Mouse (Mus musculus) limb, embryonic 11.5 days (tissue): ENCODE results near the gene Mcu. TPM values are rescaled to one million over a fixed set of nuclear protein-coding genes. Genes with fewer than 3 reads are reported as not detected.

Source experiments
- ATAC-seq: fragments of 200-750 bp; cut with Nextera tagmentation; 2 replicates; pipeline ENCODE4 v1.8.0; 2017; ENCODE audit warnings: low read depth; ENCODE audit not compliant: insufficient number of reproducible peaks, low FRiP score, low TSS enrichment
- DNase-seq: peaks from one replicate; pipeline ENCODE4 v3.0.0-alpha.2; 2015; ENCODE audit warnings: low spot score
- H3K27ac ChIP-seq: fragments of 300-500 bp; sonication (generic); replicated peaks from 2 replicates; pipeline ENCODE4 v1.5.1; 2014; ENCODE audit warnings: low read depth, mild to moderate bottlenecking, low read length
- H3K27me3 ChIP-seq: fragments of 300-500 bp; sonication (generic); 2 replicates; pipeline ENCODE4 v1.6.1; 2014; ENCODE audit warnings: mild to moderate bottlenecking, low read length, mixed read lengths; ENCODE audit not compliant: control insufficient read depth, insufficient read depth
- H3K36me3 ChIP-seq: fragments of 300-500 bp; sonication (generic); 2 replicates; pipeline ENCODE4 v1.6.1; 2014; ENCODE audit warnings: mild to moderate bottlenecking, low read length, moderate library complexity, mixed read lengths; ENCODE audit not compliant: control insufficient read depth, insufficient read depth
- H3K4me1 ChIP-seq: fragments of 300-500 bp; sonication (generic); 2 replicates; pipeline ENCODE4 v1.6.1; 2014; ENCODE audit warnings: low read length, mixed read lengths; ENCODE audit not compliant: control insufficient read depth, insufficient read depth
- H3K4me2 ChIP-seq: fragments of 300-500 bp; sonication (generic); 2 replicates; pipeline ENCODE4 v1.6.1; 2014; ENCODE audit warnings: low read depth, mild to moderate bottlenecking, moderate library complexity; ENCODE audit not compliant: severe bottlenecking
- H3K4me3 ChIP-seq: fragments of 300-500 bp; sonication (generic); 2 replicates; pipeline ENCODE4 v1.5.1; 2014; ENCODE audit warnings: low read depth, low read length
- H3K9ac ChIP-seq: fragments of 300-500 bp; sonication (generic); 2 replicates; pipeline ENCODE4 v1.6.1; 2014; ENCODE audit warnings: mild to moderate bottlenecking, low read length
- H3K9me3 ChIP-seq: fragments of 300-500 bp; sonication (generic); 2 replicates; pipeline ENCODE4 v1.6.1; 2016; ENCODE audit warnings: low read length; ENCODE audit not compliant: control insufficient read depth
- WGBS: fragments of 180-500 bp; shearing (Covaris S2); extraction: QIAGEN DNeasy Blood & Tissue Kit; methylation state at CpG from one replicate; pipeline ENCODE4 v1.1.7; 2014; 5-methylcytosine and 5-hydroxymethylcytosine counted together
- polyA plus RNA-seq: library from polyadenylated mRNA; unstranded; fragments of >200 nt; fragmentation: Nextera tagmentation; extraction: Ambion mirVana; gene quantifications from 2 replicates; pipeline ENCODE4 v1.2.1, GENCODE M21; 2014

Mcu gene
- polyA plus RNA-seq, 1 experiment from 2014 or later, result 34.0 TPM

DNA sequence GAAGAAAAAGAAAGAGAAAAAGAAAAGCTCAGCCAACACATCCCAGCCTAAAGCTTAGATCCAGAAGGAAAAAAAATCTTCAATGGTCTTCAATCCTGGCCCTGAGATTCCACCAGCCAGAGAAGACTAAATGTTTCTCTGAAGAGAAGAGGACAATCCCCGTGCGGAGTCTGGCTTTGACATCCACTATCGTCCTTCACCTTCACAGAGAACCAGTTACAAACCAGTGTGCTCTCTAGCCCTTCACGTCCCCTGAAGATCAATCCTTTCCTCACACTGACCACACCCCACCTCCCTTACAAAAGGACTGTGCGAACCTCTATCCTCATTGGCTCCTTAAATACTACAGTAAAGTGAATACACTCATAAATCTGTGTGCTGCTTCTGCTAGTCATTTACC lies 56.4 kb downstream of the Mcu start:
- Histone ChIP-seq H3K9ac (no peak overlapping the region), H3K9me3 (no peaks in the 10 kb centered on the region), H3K27me3 (no peaks in the 10 kb centered on the region), H3K4me3 (no peak overlapping the region), H3K36me3 (no peaks in the 10 kb centered on the region), H3K27ac (no peak overlapping the region), H3K4me2 (no peak overlapping the region), H3K4me1 (peaks cover 11% of the 10 kb centered on the region)
- DNase-seq (no peak), ATAC-seq (no peak)
- WGBS, result 91% methylated on average over 5 of the region's 5 CpGs

DNA sequence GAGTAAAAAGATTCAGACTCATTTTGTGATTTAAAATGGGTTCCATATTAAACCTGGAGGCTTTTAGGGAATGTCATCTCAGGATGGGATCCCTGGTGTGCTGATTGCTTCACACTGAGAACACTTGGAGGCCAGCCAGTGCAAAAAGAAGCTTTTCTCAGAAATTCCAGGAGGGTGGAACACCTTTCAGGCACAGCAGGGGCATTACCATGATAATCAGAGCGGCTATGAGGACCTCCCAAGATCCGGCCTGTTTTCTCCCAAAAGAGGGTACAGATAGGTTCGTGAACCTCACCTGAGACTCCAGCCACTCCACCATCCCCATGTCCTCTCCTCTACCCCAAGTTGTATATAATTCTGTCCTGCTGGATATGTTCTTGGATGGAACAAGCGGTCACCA lies 57.9 kb downstream of the Mcu start:
- H3K27me3 ChIP-seq, result no peaks in the 10 kb centered on the region
- WGBS, result 86% methylated on average over 4 of the region's 4 CpGs
- no peak for ATAC-seq
- H3K4me2 ChIP-seq, result no peak overlapping the region
- 0 out of 2 replicates have a peak, but pooled peaks cover 3% of the 10 kb centered on the region for H3K4me1 ChIP-seq
- H3K9me3 ChIP-seq, result 0 out of 2 replicates have a peak, but pooled peaks cover 2% of the 10 kb centered on the region
- no peak overlapping the region for H3K4me3 ChIP-seq
- H3K36me3 ChIP-seq, result no peaks in the 10 kb centered on the region
- no peak overlapping the region for H3K27ac ChIP-seq
- no peak for DNase-seq
- H3K9ac ChIP-seq, result no peak overlapping the region

DNA sequence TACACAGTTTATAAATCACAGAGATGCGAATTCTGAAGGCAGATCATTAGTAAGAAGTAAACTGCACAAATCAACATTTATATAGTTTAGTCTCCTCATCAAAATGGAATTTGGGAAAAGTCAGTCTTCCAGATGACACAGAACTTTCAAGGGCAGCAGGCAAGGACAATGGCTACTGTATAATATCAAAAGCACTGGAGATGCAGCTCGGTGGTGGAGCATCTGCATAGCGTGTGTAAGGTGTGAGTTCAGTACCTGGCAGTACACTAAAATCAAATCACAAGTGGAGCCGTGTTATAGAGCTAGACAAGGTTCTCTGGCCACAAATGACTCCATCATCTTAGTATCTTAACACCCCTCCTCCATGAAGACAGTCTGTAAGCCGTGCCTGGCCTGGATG lies 58.3 kb downstream of the Mcu start:
- Histone ChIP-seq H3K27ac (no peak overlapping the region), H3K9ac (no peak overlapping the region), H3K27me3 (no peaks in the 10 kb centered on the region), H3K4me2 (no peak overlapping the region), H3K4me3 (no peak overlapping the region), H3K36me3 (no peaks in the 10 kb centered on the region), H3K9me3 (0 out of 2 replicates have a peak, but pooled peaks cover 2% of the 10 kb centered on the region), H3K4me1 (0 out of 2 replicates have a peak, but pooled peaks cover 3% of the 10 kb centered on the region)
- no peak for ATAC-seq
- DNase-seq, result no peak
- 91% methylated on average over 5 of the region's 5 CpGs for WGBS

DNA sequence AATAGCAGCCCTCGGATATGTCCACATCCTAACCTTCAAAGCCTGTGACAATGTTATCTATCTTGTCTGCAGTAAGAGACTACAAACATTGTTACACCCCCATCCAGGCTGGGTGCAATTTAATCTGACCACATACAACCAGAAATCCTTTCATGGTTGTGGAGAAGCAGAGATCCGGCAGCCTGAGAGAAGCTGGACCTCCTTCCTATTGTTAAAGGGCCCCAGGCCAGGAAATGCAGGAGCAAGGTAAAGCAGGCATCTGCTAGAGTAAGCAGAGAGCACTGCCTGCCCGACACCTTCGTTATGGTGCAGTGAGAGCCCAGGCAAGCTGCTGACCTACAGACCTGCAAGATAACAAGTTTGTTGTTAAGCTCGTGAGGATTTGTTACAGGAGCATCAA lies 60.0 kb downstream of the Mcu start:
- WGBS, result 32% methylated on average over 5 of the region's 5 CpGs
- H3K27me3 ChIP-seq, result no peaks in the 10 kb centered on the region
- no peak for ATAC-seq
- H3K4me3 ChIP-seq, result no peak overlapping the region
- no peak for DNase-seq
- no peak overlapping the region for H3K4me2 ChIP-seq
- no peak overlapping the region for H3K9ac ChIP-seq
- no peaks in the 10 kb centered on the region for H3K36me3 ChIP-seq
- no peak overlapping the region for H3K27ac ChIP-seq
- 0 out of 2 replicates have a peak, but pooled peaks cover 3% of the 10 kb centered on the region for H3K4me1 ChIP-seq
- 0 out of 2 replicates have a peak, but pooled peaks cover 2% of the 10 kb centered on the region for H3K9me3 ChIP-seq

DNA sequence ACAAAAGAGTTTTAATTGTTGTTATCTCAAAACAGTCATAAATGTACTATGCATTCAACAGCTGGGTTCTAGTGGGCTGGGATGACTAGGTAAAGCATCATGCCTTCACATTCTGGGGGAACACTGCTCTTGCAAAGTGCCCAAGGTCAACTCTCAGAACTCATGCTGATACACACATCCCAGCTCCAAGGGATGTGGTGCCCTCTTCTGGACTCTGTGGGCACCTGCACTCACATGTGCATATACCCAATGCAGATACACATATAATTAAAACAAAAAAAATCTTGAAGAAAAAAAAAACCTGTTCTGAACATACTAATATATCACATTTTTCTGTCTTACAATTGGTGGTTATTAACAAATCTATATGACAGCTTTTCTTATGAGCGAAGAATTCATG lies 62.2 kb downstream of the Mcu start:
- Histone ChIP-seq H3K9me3 (0 out of 2 replicates have a peak, but pooled peaks cover 2% of the 10 kb centered on the region), H3K9ac (no peak overlapping the region), H3K4me2 (no peak overlapping the region), H3K4me3 (no peak overlapping the region), H3K4me1 (0 out of 2 replicates have a peak, but pooled peaks cover 3% of the 10 kb centered on the region), H3K36me3 (no peaks in the 10 kb centered on the region), H3K27ac (no peak overlapping the region), H3K27me3 (no peaks in the 10 kb centered on the region)
- WGBS, result 100% methylated on average over 1 of the region's 1 CpGs
- no peak for ATAC-seq
- no peak for DNase-seq

DNA sequence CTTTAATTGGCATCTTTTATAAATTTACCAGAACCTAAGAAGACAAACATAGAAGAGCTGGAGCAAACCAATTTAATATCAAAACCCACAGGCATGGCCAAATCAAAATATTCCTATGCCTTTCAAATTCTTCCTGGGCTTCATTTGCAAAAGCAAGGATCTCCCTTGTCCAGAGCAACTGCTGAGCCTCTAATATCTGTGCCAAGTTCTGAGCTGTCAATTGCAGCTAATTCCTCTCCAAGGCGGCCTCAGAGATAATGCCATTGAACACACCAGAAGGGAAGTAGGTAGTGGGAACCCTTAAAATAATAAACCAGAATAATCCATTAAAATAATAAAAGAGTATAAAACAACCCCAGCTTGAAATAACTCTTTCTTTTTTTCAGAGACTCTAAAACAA lies 64.0 kb downstream of the Mcu start:
- DNase-seq (no peak), ATAC-seq (no peak)
- 0 out of 2 replicates have a peak, but pooled peaks cover 3% of the 10 kb centered on the region for H3K4me1 ChIP-seq
- H3K4me3 ChIP-seq, result no peak overlapping the region
- H3K27ac ChIP-seq, result no peak overlapping the region
- H3K27me3 ChIP-seq, result no peaks in the 10 kb centered on the region
- no peak overlapping the region for H3K9ac ChIP-seq
- WGBS, result 82% methylated on average over 1 of the region's 1 CpGs
- H3K9me3 ChIP-seq, result peaks cover 2% of the 10 kb centered on the region; the same call in 1 of the 2 replicates
- no peaks in the 10 kb centered on the region for H3K36me3 ChIP-seq
- H3K4me2 ChIP-seq, result no peak overlapping the region

DNA sequence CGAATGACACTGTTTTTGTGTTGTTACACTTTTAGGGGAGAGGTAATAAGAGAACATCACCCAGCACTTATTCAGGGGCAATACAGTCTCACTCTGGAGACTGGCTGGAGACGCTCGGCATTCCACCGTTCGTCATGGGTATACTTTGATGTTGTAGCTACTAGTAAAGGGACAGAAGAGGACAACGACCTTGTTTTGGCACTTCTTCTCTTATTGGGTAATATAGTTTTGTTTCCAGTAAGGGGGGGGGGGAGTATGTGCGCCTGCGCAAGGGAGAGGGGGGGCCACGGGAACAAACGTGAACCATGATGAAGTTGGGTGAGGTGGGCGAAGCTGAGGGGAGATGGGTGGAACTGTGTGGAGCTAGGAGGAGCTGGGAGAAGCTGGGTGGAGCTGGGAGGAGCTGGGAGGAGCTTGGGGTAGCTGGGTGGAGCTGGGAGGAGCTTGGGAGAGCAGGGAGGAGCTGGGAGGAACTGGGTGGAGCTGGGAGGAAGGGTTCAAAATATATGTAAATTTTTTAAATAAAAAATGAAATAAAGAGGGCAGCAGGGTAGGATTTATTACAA lies 67.6 kb downstream of the Mcu start:
- no peak for ATAC-seq
- no peak overlapping the region for H3K4me2 ChIP-seq
- H3K27me3 ChIP-seq, result no peaks in the 10 kb centered on the region
- no peak for DNase-seq
- peaks cover 6% of the 10 kb centered on the region; the same call in 1 of the 2 replicates for H3K9me3 ChIP-seq
- no peak overlapping the region for H3K9ac ChIP-seq
- H3K27ac ChIP-seq, result no peak overlapping the region
- H3K4me3 ChIP-seq, result no peak overlapping the region
- H3K36me3 ChIP-seq, result no peaks in the 10 kb centered on the region
- H3K4me1 ChIP-seq, result no peaks in the 10 kb centered on the region
- 59% methylated on average over 11 of the region's 11 CpGs for WGBS

DNA sequence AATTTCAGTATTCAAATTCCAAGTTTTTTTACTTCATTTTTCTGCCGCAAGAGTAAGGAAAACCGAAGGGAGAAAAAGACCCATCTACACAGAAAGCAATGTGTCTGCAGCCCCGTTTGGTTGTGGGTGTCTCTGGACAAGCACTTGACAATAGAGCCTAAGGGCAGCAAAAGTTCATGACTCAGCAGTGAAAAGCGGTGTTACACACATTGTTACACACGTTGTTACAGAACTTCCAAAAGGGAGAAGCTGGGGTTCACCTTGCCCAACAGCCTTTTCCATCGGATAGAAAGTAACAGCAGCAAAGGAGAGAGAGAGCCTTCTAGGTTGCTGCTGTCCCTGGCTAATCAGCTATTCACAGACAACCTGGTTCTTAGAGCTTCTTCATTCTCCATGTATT lies 68.3 kb downstream of the Mcu start:
- no peaks in the 10 kb centered on the region for H3K36me3 ChIP-seq
- no peak overlapping the region for H3K27ac ChIP-seq
- no peak overlapping the region for H3K4me2 ChIP-seq
- H3K9ac ChIP-seq, result no peak overlapping the region
- no peaks in the 10 kb centered on the region for H3K27me3 ChIP-seq
- no peak overlapping the region for H3K4me3 ChIP-seq
- DNase-seq (no peak), ATAC-seq (no peak)
- H3K9me3 ChIP-seq, result peaks cover 6% of the 10 kb centered on the region; the same call in 1 of the 2 replicates
- no peaks in the 10 kb centered on the region for H3K4me1 ChIP-seq
- 70% methylated on average over 6 of the region's 6 CpGs for WGBS

DNA sequence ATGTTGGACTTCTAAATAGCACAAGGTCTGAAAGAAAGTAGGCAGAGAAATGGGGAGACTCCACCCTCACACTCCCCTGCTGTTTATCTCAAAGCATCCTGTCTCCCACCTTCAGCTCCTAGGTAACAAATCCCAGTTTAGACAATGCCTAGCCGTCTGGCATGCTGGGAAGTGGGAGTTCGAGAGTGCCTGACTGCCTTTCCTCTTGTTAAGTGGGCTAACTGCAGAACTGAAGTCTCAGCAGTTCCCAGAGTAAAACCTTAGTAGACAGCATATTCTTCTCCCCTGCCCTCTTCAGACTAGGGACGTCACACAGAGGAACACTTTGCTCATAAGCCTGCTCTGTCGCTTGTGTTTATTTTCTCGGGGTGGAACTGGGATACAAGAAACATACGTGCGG lies 69.1 kb downstream of the Mcu start:
- Histone ChIP-seq H3K9me3 (peaks cover 6% of the 10 kb centered on the region; the same call in 1 of the 2 replicates), H3K36me3 (no peaks in the 10 kb centered on the region), H3K9ac (no peak overlapping the region), H3K27me3 (no peaks in the 10 kb centered on the region), H3K27ac (no peak overlapping the region), H3K4me2 (no peak overlapping the region), H3K4me3 (no peak overlapping the region), H3K4me1 (no peaks in the 10 kb centered on the region)
- WGBS, result 68% methylated on average over 7 of the region's 7 CpGs
- DNase-seq, result no peak
- no peak for ATAC-seq
